Mouse (Mus musculus): Measurements from ENCODE around the gene Troap. TPM values are rescaled to one million over a fixed set of nuclear protein-coding genes. Genes with fewer than 3 reads are reported as not detected.

Troap gene
- polyA plus RNA-seq, 1 experiment from 2014 or later = 23.8 TPM

- 69% methylated on average over 6 of the region's 6 CpGs for WGBS
- H3K4me1 ChIP-seq (ENCODE audit: control insufficient read depth, insufficient read depth, low read length) = peaks cover 5% of the 10 kb centered on the region
- peak overlapping the region; percentile 25 for H3K9ac ChIP-seq (replicated peaks; ENCODE audit: low read length)
- no peaks in the 10 kb centered on the region for H3K27me3 ChIP-seq (ENCODE audit: control insufficient read depth, insufficient read depth, low read length)
- H3K4me2 ChIP-seq (ENCODE audit: low read depth, low read length) = peak overlapping the region; percentile 45
- ATAC-seq (replicated peaks; ENCODE audit: insufficient number of reproducible peaks, low FRiP score, low TSS enrichment, low read depth) (no peak), DNase-seq (ENCODE audit: low spot score) (no peak)
- peak overlapping the region; percentile 83 for H3K4me3 ChIP-seq (ENCODE audit: low read depth, low read length)
- no peaks in the 10 kb centered on the region for H3K9me3 ChIP-seq (replicated peaks; ENCODE audit: control insufficient read depth, low read length)
- no peaks in the 10 kb centered on the region for H3K36me3 ChIP-seq (replicated peaks; ENCODE audit: control insufficient read depth, insufficient read depth, low read depth, low read length)
- no peak overlapping the region for H3K27ac ChIP-seq (replicated peaks; ENCODE audit: low read depth, low read length)
These were observed 53.6 kb downstream of the Troap start for GRCm38 (mm10) chr15:99127851-99128522.

GRCm38 (mm10) chr15:99129441-99129840 is 55.1 kb downstream of the Troap start:
- H3K36me3 ChIP-seq (replicated peaks; ENCODE audit: control insufficient read depth, insufficient read depth, low read depth, low read length) = no peaks in the 10 kb centered on the region
- 45% methylated on average over 11 of the region's 11 CpGs for WGBS
- peaks cover 5% of the 10 kb centered on the region for H3K4me1 ChIP-seq (ENCODE audit: control insufficient read depth, insufficient read depth, low read length)
- H3K9me3 ChIP-seq (replicated peaks; ENCODE audit: control insufficient read depth, low read length) = no peaks in the 10 kb centered on the region
- no peak overlapping the region for H3K27ac ChIP-seq (replicated peaks; ENCODE audit: low read depth, low read length)
- no peak overlapping the region for H3K9ac ChIP-seq (replicated peaks; ENCODE audit: low read length)
- no peak for DNase-seq (ENCODE audit: low spot score)
- ATAC-seq (replicated peaks; ENCODE audit: insufficient number of reproducible peaks, low FRiP score, low TSS enrichment, low read depth) = no peak
- H3K27me3 ChIP-seq (ENCODE audit: control insufficient read depth, insufficient read depth, low read length) = no peaks in the 10 kb centered on the region
- no peak overlapping the region for H3K4me3 ChIP-seq (ENCODE audit: low read depth, low read length)
- H3K4me2 ChIP-seq (ENCODE audit: low read depth, low read length) = no peak overlapping the region

DNA sequence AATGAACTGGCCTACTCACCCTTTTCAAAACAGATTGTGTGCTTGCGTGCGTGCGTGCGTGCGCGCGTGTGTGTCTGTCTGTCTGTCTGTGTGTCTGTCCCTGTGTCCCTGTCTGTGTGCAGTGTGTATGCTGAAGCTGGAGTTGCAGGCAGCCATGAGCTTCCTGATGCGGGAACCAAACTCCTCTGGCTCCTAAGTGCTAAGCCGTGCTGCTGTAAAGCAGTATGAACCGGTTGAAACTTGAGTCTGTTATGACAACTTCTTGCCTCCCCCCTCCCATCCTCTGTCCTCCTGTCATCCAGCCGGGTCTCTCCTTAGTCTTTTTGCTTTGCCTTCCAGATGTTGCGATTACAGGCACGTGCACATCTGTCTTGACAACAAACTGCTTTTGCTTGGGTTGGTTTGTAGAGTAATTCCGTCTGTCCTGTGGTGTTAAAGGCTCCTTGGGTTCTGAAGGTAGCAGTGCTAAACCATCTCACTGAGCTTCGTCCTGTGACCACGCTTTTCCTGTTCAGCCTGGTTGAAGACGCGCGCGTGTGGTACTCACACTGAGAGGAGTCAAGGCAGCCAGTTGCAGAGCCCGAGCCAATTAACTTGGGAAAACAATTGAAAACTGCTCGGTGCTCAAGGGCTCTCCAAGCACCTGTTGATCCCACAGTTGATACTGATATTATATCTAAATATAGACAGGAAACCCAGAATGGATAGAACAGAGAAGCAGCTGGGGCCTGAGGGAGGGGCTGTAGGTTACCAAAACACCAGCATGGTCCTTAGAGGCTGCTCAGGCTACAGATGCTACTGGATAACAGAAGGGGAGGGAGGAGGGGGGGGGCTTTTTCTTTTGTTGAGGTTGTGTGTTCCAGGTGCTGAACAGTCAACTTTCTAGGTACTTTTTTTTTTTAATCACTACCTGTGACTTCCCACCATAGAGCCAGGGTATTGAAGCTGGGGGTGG is 55.9 kb downstream of the Troap start:
- H3K4me3 ChIP-seq (ENCODE audit: low read depth, low read length) = no peak overlapping the region
- no peaks in the 10 kb centered on the region for H3K36me3 ChIP-seq (replicated peaks; ENCODE audit: control insufficient read depth, insufficient read depth, low read depth, low read length)
- H3K4me2 ChIP-seq (ENCODE audit: low read depth, low read length) = no peak overlapping the region
- H3K4me1 ChIP-seq (ENCODE audit: control insufficient read depth, insufficient read depth, low read length) = peaks cover 5% of the 10 kb centered on the region
- DNase-seq (ENCODE audit: low spot score) (peak; percentile 62), ATAC-seq (replicated peaks; ENCODE audit: insufficient number of reproducible peaks, low FRiP score, low TSS enrichment, low read depth) (0 out of 2 replicates have a peak, but pooled peaks have one; percentile 12)
- H3K9ac ChIP-seq (replicated peaks; ENCODE audit: low read length) = no peak overlapping the region
- H3K9me3 ChIP-seq (replicated peaks; ENCODE audit: control insufficient read depth, low read length) = no peaks in the 10 kb centered on the region
- WGBS = 52% methylated on average over 22 of the region's 22 CpGs
- H3K27ac ChIP-seq (replicated peaks; ENCODE audit: low read depth, low read length) = no peak overlapping the region
- H3K27me3 ChIP-seq (ENCODE audit: control insufficient read depth, insufficient read depth, low read length) = no peaks in the 10 kb centered on the region

Small RNA genes lying within 50 kb of the gene (microRNA-seq; reads per million reads assigned to microRNA genes)
- 3.3 reads per million for gene Mir6960 (ENCODE audit: borderline number of aligned reads)

Other genes starting within 250 kb of the Troap start
- 69.8 and 73.1 TPM in 2 replicates for gene Prkag1, start 243.1 kb upstream of the Troap start, polyA plus RNA-seq (2014; fragmentation: Nextera tagmentation; extraction: Ambion mirVana)
- 11.6 and 12.0 TPM in 2 replicates for gene Kmt2d, start 203.4 kb upstream of the Troap start, polyA plus RNA-seq (2014; fragmentation: Nextera tagmentation; extraction: Ambion mirVana)
- 16.7 and 17.0 TPM in 2 replicates for gene Rhebl1, start 180.0 kb upstream of the Troap start, polyA plus RNA-seq (2014; fragmentation: Nextera tagmentation; extraction: Ambion mirVana)
- 0.76 and 1.3 TPM in 2 replicates for gene Dhh, start 176.0 kb upstream of the Troap start, polyA plus RNA-seq (2014; fragmentation: Nextera tagmentation; extraction: Ambion mirVana)
- gene Lmbr1l, start 156.3 kb upstream of the Troap start, polyA plus RNA-seq (2014; fragmentation: Nextera tagmentation; extraction: Ambion mirVana) = 3.9 and 7.1 TPM in 2 replicates
- 2,291 and 2,381 TPM in 2 replicates for gene Tuba1b, start 140.0 kb upstream of the Troap start, polyA plus RNA-seq (2014; fragmentation: Nextera tagmentation; extraction: Ambion mirVana)
- not detected in 2 replicates for gene Gm49450, start 121.0 kb upstream of the Troap start, polyA plus RNA-seq (2014; fragmentation: Nextera tagmentation; extraction: Ambion mirVana)
- gene Tuba1a, start 120.9 kb upstream of the Troap start, polyA plus RNA-seq (2014; fragmentation: Nextera tagmentation; extraction: Ambion mirVana) = 3,177 and 3,658 TPM in 2 replicates
- 132 and 138 TPM in 2 replicates for gene Tuba1c, start 44.7 kb upstream of the Troap start, polyA plus RNA-seq (2014; fragmentation: Nextera tagmentation; extraction: Ambion mirVana)
- gene Prph, start 19.4 kb upstream of the Troap start, polyA plus RNA-seq (2014; fragmentation: Nextera tagmentation; extraction: Ambion mirVana) = 17.1 and 20.6 TPM in 2 replicates
- 1.0 and 1.1 TPM in 2 replicates for gene C1ql4, start 13.2 kb downstream of the Troap start, polyA plus RNA-seq (2014; fragmentation: Nextera tagmentation; extraction: Ambion mirVana)
- 0.18 and 0.56 TPM in 2 replicates for gene Dnajc22, start 18.6 kb downstream of the Troap start, polyA plus RNA-seq (2014; fragmentation: Nextera tagmentation; extraction: Ambion mirVana)
- gene Spats2, start 51.3 kb downstream of the Troap start, polyA plus RNA-seq (2014; fragmentation: Nextera tagmentation; extraction: Ambion mirVana) = 59.6 and 68.5 TPM in 2 replicates
- gene Kcnh3, start 150.3 kb downstream of the Troap start, polyA plus RNA-seq (2014; fragmentation: Nextera tagmentation; extraction: Ambion mirVana) = 0.18 and 0.25 TPM in 2 replicates
- 161 and 172 TPM in 2 replicates for gene Mcrs1, start 177.4 kb downstream of the Troap start, polyA plus RNA-seq (2014; fragmentation: Nextera tagmentation; extraction: Ambion mirVana)
- gene Prpf40b, start 220.5 kb downstream of the Troap start, polyA plus RNA-seq (2014; fragmentation: Nextera tagmentation; extraction: Ambion mirVana) = 42.0 and 44.1 TPM in 2 replicates
- gene Fam186b, start 221.3 kb downstream of the Troap start, polyA plus RNA-seq (2014; fragmentation: Nextera tagmentation; extraction: Ambion mirVana) = 0.08 and 0.10 TPM in 2 replicates